Comparison of ENCODE assay signal across 10 mouse cellular contexts in genomic region chr1:133834309-133834708, GRCm38 (mm10). TPM values are rescaled to one million over a fixed set of nuclear protein-coding genes. Genes with fewer than 3 reads are reported as not detected.
DNase-seq lines count a peak whose midpoint lies in the region; ATAC-seq and TF ChIP-seq lines count a peak whose summit lies in the region.
"Had no signal": no experiment of that assay in that cellular context is flagged by ENCODE, and none has a peak within 500 bp of the region (broad histone marks: within the 10 kb centered on the region; RNA-seq: fewer than 3 reads in every experiment).

No protein-coding gene starts in this region.

- WGBS in kidney, embryonic 16.5 days: 65% methylated on average over 6 of the region's 6 CpGs
- 41% methylated on average over 6 of the region's 6 CpGs for whole genome bisulfite sequencing in stomach, postnatal 0 days

- no peak overlapping the region for H3K4me3 ChIP-seq in kidney, embryonic 16.5 days (ENCODE audit: low read length)
- H3K4me3 ChIP-seq in stomach, postnatal 0 days (ENCODE audit: low read depth, low read length): no peak overlapping the region
- H3K4me3 ChIP-seq: embryonic facial prominence, embryonic 15.5 days; limb, embryonic 12.5 days had no signal

- peak; percentile 44 for DNase-seq in left cerebral cortex, postnatal 4 days
- no peak for DNase-seq in left cerebral cortex, adult 18-20 months (ENCODE audit: low spot score in 2 of 2)
- peak; percentile 46 for DNase-seq in brain, embryonic 14.5 days (ENCODE audit: low read depth)
- no peak for DNase-seq in stomach, postnatal 0 days (ENCODE audit: low spot score)
- no peak for DNase-seq in left cerebral cortex, postnatal 36 days (ENCODE audit: low spot score in 2 of 2)
- no peak for DNase-seq in frontal cortex, postnatal 36 days (ENCODE audit: low spot score in 2 of 2)

- no peak overlapping the region for H3K9ac ChIP-seq in kidney, embryonic 16.5 days (replicated peaks; ENCODE audit: low read length)
- H3K9ac ChIP-seq in stomach, postnatal 0 days (ENCODE audit: low read length): no peak overlapping the region
- H3K9ac ChIP-seq: embryonic facial prominence, embryonic 15.5 days; limb, embryonic 12.5 days had no signal

- no peak for TF ChIP-seq POLR2A in brain, embryonic 14.5 days (IDR thresholded peaks at IDR 0.05; ENCODE audit: borderline replicate concordance, extremely low read depth, insufficient read depth, insufficient read length, poor library complexity, severe bottlenecking)

- ATAC-seq in kidney, embryonic 16.5 days (ENCODE audit: low FRiP score, low TSS enrichment): peak; percentile 64; the same call in 1 of the 2 replicates
- peak; percentile 67; the same call in 1 of the 2 replicates for ATAC-seq in stomach, postnatal 0 days (ENCODE audit: low FRiP score, low TSS enrichment)
- no peak for ATAC-seq in activated CD4-positive, CD25-positive, alpha-beta regulatory T cell, adult 4 months

- no peaks in the 10 kb centered on the region for H3K36me3 ChIP-seq in kidney, embryonic 16.5 days (ENCODE audit: insufficient read depth, low read length)
- no peaks in the 10 kb centered on the region for H3K36me3 ChIP-seq in stomach, postnatal 0 days (ENCODE audit: control insufficient read depth, insufficient read depth, low read length)
- H3K36me3 ChIP-seq: embryonic facial prominence, embryonic 15.5 days; limb, embryonic 12.5 days had no signal

- TF ChIP-seq CTCF in brain, embryonic 14.5 days (IDR thresholded peaks at IDR 0.05; ENCODE audit: borderline replicate concordance, extremely low read depth, insufficient read depth, insufficient read length): no peak
- no peak for TF ChIP-seq CTCF in stomach, postnatal 0 days (IDR thresholded peaks at IDR 0.05; ENCODE audit: low read depth)

- no peak overlapping the region for H3K4me2 ChIP-seq in kidney, embryonic 16.5 days (replicated peaks; ENCODE audit: low read depth, low read length)
- no peak overlapping the region for H3K4me2 ChIP-seq in stomach, postnatal 0 days (replicated peaks; ENCODE audit: low read depth)
- H3K4me2 ChIP-seq: embryonic facial prominence, embryonic 15.5 days; limb, embryonic 12.5 days had no signal

- peaks cover 10% of the 10 kb centered on the region for H3K4me1 ChIP-seq in kidney, embryonic 16.5 days (ENCODE audit: insufficient read depth, low read length)
- H3K4me1 ChIP-seq in stomach, postnatal 0 days (replicated peaks; ENCODE audit: control insufficient read depth, insufficient read depth): no peaks in the 10 kb centered on the region; the same call in 1 of the 2 replicates

- intact Hi-C loops in left cerebral cortex, postnatal 4 days (cut with DNase I): no loop called here
- intact Hi-C loops in left cerebral cortex, postnatal 36 days (cut with DNase I): no loop called here

- H3K27me3 ChIP-seq in kidney, embryonic 16.5 days (ENCODE audit: insufficient read depth, low read length): no peaks in the 10 kb centered on the region
- no peaks in the 10 kb centered on the region for H3K27me3 ChIP-seq in stomach, postnatal 0 days (ENCODE audit: control insufficient read depth, insufficient read depth, low read length)
- H3K27me3 ChIP-seq: embryonic facial prominence, embryonic 15.5 days had no signal

- peak overlapping the region; percentile 25; the same call in 1 of the 2 replicates for H3K27ac ChIP-seq in kidney, embryonic 16.5 days (ENCODE audit: low read length)
- no peak overlapping the region for H3K27ac ChIP-seq in stomach, postnatal 0 days (replicated peaks)
- H3K27ac ChIP-seq: embryonic facial prominence, embryonic 15.5 days; limb, embryonic 12.5 days had no signal

- no peaks in the 10 kb centered on the region for H3K9me3 ChIP-seq in kidney, embryonic 16.5 days (ENCODE audit: low read length)
- no peaks in the 10 kb centered on the region for H3K9me3 ChIP-seq in stomach, postnatal 0 days (ENCODE audit: control insufficient read depth, low read length)
- H3K9me3 ChIP-seq: embryonic facial prominence, embryonic 15.5 days; limb, embryonic 12.5 days had no signal

- TF ChIP-seq EP300 in stomach, postnatal 0 days (optimal IDR thresholded peaks at IDR 0.05): no peak

RNA-seq across cellular contexts. Expression of gene Atp2b4, which starts 33.5 kb away (rescaled TPM):
- total RNA-seq in left cerebral cortex, postnatal 4 days (2021): 100 to 1,000 TPM; 110 to 134 TPM
- total RNA-seq in left cerebral cortex, adult 18-20 months (2021): 100 to 1,000 TPM; 221 to 267 TPM
- 13.3 and 25.0 TPM in 2 replicates for polyA plus RNA-seq in brain, embryonic 14.5 days (2012; rRNA removed)
- 7.6 and 8.2 TPM in 2 replicates for polyA plus RNA-seq in kidney, embryonic 16.5 days (2015; fragmentation: Nextera tagmentation; extraction: Ambion mirVana)
- 9.0 and 13.5 TPM in 2 replicates for polyA plus RNA-seq in stomach, postnatal 0 days (2015; fragmentation: Nextera tagmentation; extraction: Ambion mirVana)
- total RNA-seq in left cerebral cortex, postnatal 36 days (2021): 100 to 1,000 TPM; 224 to 248 TPM
- polyA plus RNA-seq in activated CD4-positive, CD25-positive, alpha-beta regulatory T cell, adult 4 months (2017; shearing (Covaris generic)): 10 to 100 TPM; 17.8 to 19.0 TPM

Comparison
In these comparisons a context has a peak if more than half of its experiments do, and no peak if none do; other contexts are left out.
1. DNase-seq: peak in left cerebral cortex, postnatal 4 days (single experiment) and brain, embryonic 14.5 days (single experiment); none in left cerebral cortex, adult 18-20 months (0 of 2), stomach, postnatal 0 days (single experiment), left cerebral cortex, postnatal 36 days (0 of 2) and frontal cortex, postnatal 36 days (0 of 2).